ENCODE assay signal across 17 mouse cellular contexts in the genomic region with DNA sequence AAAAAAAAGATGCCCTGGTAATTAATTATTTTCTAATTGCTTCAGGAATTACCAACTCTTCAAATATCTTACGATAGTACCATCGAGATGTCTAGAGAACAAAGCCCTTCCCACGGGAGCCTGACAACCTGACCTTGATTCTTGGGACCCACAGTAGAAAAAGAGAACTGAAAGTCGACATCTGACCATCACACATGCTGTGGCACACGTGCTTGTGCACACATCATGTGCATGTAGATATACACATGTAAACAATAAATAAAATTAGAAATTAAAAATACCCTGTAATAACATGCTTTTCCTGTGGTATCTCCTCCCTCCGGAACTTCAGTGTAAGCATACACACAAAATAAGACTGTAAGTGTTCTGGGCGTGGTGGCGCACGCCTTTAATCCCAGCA. TPM values are rescaled to one million over a fixed set of nuclear protein-coding genes. Genes with fewer than 3 reads are reported as not detected.
"Had no signal": no experiment of that assay in that cellular context is flagged by ENCODE, and none has a peak within 500 bp of the region (broad histone marks: within the 10 kb centered on the region; RNA-seq: fewer than 3 reads in every experiment).

No protein-coding gene starts in this region.

- H3K36me3 ChIP-seq: neural tube, embryonic 12.5 days; neural tube, embryonic 13.5 days; neural tube, embryonic 15.5 days; stomach, embryonic 15.5 days had no signal

- H3K4me3 ChIP-seq: neural tube, embryonic 12.5 days; neural tube, embryonic 13.5 days; neural tube, embryonic 15.5 days; stomach, embryonic 15.5 days had no signal

- H3K27me3 ChIP-seq: neural tube, embryonic 12.5 days; neural tube, embryonic 13.5 days; neural tube, embryonic 15.5 days; stomach, embryonic 15.5 days had no signal

- H3K9ac ChIP-seq: neural tube, embryonic 12.5 days; neural tube, embryonic 13.5 days; neural tube, embryonic 15.5 days; stomach, embryonic 15.5 days had no signal

- H3K9me3 ChIP-seq: neural tube, embryonic 12.5 days; neural tube, embryonic 13.5 days; neural tube, embryonic 15.5 days; stomach, embryonic 15.5 days had no signal

- H3K4me2 ChIP-seq: neural tube, embryonic 12.5 days; neural tube, embryonic 13.5 days; neural tube, embryonic 15.5 days; stomach, embryonic 15.5 days had no signal

- DNase-seq: retina, postnatal 1 day; right cerebral cortex, postnatal 14 days; right cerebral cortex, postnatal 25 days; right cerebral cortex, postnatal 4 days; spleen, adult 18-20 months; thymus, adult 18-20 months; thymus, adult 2 months; thymus, postnatal 14 days; thymus, postnatal 25 days; thymus, postnatal 36 days; thymus, postnatal 4 days had no signal

- H3K27ac ChIP-seq: neural tube, embryonic 12.5 days; neural tube, embryonic 15.5 days; stomach, embryonic 15.5 days; stomach, postnatal 0 days had no signal

RNA-seq across cellular contexts. Expression of a gene that starts 43.1 kb away (rescaled TPM):
- total RNA-seq: neutrophil, adult 5-6 weeks had no signal
